Mouse (Mus musculus): ENCODE measurements around the gene Ryr2. TPM values are rescaled to one million over a fixed set of nuclear protein-coding genes. Genes with fewer than 3 reads are reported as not detected.

Gene Ryr2
- polyA plus RNA-seq, 1 experiment from 2014 or later: 0.28 TPM

DNA sequence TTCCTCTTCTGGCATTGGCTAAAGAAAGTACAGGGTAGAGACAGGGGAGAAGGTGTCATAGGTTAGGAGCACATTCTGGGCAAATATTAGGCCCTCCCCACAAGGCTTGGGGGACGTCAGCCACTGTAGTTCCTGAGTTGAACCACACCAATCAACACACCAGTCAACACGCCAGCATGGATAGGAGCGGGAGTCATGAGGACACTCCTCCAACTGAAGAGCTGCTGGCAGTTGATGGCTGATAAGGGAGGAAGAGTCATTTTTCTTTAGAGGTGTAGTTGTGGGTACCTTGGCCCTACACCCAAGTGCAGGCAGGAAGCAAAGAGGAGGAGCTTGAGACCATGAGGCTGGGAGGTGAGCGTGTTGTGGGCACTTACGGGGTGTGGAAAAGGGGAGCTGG is 13.6 kb downstream of the Ryr2 start:
- Histone ChIP-seq H3K4me3 (replicated peaks) (no peak overlapping the region), H3K4me1 (replicated peaks) (no peaks in the 10 kb centered on the region), H3K4me2 (no peak overlapping the region), H3K27me3 (peaks cover under 1% of the 10 kb centered on the region; the same call in 1 of the 2 replicates), H3K9me3 (no peaks in the 10 kb centered on the region), H3K27ac (no peak overlapping the region), H3K9ac (replicated peaks) (no peak overlapping the region), H3K36me3 (no peaks in the 10 kb centered on the region)
- ATAC-seq (ENCODE audit: insufficient number of reproducible peaks, insufficient read depth, low FRiP score, low TSS enrichment, low read depth): no peak
- WGBS: 90% methylated on average over 5 of the region's 5 CpGs

DNA sequence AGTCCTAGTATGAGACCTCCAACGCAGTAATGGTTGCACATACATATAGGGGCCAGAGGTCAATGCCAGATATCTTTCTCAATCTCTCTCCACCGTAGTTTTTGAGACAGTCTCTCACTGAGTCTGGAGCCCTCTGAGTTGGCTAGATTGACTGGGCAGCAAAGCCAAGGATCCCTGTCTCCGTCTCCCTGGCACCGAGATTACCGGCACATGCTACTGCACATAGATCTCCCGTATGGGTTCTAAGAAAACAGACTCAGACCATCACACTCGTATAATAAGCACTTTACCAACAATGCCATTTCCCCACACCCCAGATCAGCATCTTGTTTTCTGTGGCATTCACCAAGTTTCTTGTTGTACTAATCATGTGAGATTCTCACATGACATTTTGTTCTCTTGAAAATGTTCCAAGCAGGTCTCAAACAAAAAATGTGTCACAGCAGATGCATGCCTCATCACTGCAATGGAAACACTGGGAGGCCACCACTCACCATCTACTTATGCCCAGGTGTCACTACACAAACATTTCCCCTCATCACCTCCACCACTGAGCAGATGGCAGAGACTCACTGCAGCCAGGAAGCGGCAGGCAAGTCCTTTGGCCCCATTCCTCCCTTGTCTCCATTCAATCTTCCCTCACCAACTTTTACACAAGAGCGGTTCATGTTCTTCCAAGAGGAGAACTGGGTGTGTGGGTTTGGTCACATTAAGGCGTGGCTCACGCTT is 14.2 kb downstream of the Ryr2 start:
- Histone ChIP-seq H3K9ac (replicated peaks) (no peak overlapping the region), H3K4me1 (replicated peaks) (no peaks in the 10 kb centered on the region), H3K36me3 (no peaks in the 10 kb centered on the region), H3K27ac (no peak overlapping the region), H3K4me3 (replicated peaks) (no peak overlapping the region), H3K4me2 (no peak overlapping the region), H3K27me3 (no peaks in the 10 kb centered on the region; the same call in 1 of the 2 replicates), H3K9me3 (no peaks in the 10 kb centered on the region)
- 91% methylated on average over 11 of the region's 11 CpGs for WGBS
- ATAC-seq (ENCODE audit: insufficient number of reproducible peaks, insufficient read depth, low FRiP score, low TSS enrichment, low read depth): no peak

DNA sequence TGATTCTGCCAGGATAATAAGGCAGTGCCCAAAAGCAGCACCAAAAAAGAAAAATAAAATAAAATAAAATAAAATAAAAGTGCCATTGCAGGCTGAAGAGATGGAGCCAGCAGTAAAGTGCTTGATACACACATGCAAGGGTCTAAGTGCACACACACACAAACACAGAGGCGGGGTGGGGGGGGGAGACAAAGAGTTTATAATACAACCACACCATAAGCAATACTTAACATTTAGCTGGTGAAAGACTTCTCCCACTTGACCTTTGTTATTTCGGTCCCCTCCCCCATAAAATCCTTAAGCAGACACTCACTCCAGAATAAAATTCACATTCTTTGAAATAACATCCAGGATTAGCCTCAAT is 22.7 kb downstream of the Ryr2 start:
- WGBS: 92% methylated on average over 2 of the region's 2 CpGs
- Histone ChIP-seq H3K36me3 (no peaks in the 10 kb centered on the region), H3K9me3 (no peaks in the 10 kb centered on the region), H3K27me3 (no peaks in the 10 kb centered on the region), H3K4me1 (replicated peaks) (peaks cover 8% of the 10 kb centered on the region; the same call in 1 of the 2 replicates), H3K4me3 (replicated peaks) (no peak overlapping the region), H3K4me2 (no peak overlapping the region), H3K27ac (no peak overlapping the region), H3K9ac (replicated peaks) (no peak overlapping the region)
- ATAC-seq (ENCODE audit: insufficient number of reproducible peaks, insufficient read depth, low FRiP score, low TSS enrichment, low read depth): no peak

DNA sequence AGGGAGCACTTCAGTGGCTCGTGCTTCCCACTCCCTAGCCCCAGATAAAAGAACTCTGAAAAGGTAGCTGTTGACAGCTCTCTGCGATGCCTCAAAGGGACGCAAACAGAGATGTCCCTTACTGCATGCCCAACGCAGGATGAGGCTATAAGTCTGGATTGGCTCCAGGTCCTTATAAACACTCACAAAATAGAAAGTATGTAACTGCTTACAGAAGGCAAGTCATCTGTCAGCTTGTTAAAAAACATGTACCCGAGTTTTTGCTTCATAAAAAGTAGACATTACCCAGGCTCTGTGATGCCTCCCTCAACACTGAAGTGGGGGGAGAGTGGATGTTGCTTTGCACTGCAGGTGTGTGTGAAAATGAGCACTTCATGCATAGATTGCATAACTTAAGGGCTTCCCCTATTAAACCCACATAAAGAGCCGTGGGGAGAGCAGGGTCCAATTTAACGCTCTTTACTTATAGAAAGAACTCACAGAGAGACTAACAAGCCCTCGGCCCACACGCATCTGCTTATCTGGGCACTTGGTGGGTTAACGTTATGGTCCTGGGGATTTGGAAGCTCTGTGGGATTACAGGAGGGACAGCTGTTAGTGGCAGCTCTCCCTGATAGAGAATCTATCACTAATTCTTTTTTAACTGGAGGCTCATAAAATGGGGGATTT is 23.2 kb downstream of the Ryr2 start:
- no peak overlapping the region for H3K9ac ChIP-seq (replicated peaks)
- H3K4me3 ChIP-seq (replicated peaks): no peak overlapping the region
- H3K4me1 ChIP-seq (replicated peaks): peaks cover 8% of the 10 kb centered on the region; the same call in 1 of the 2 replicates
- H3K36me3 ChIP-seq: no peaks in the 10 kb centered on the region
- no peak overlapping the region for H3K4me2 ChIP-seq
- H3K27ac ChIP-seq: no peak overlapping the region
- 34% methylated on average over 10 of the region's 10 CpGs for WGBS
- no peaks in the 10 kb centered on the region for H3K9me3 ChIP-seq
- peak; percentile 47; the same call in 1 of the 2 replicates for ATAC-seq (ENCODE audit: insufficient number of reproducible peaks, insufficient read depth, low FRiP score, low TSS enrichment, low read depth)
- H3K27me3 ChIP-seq: no peaks in the 10 kb centered on the region

DNA sequence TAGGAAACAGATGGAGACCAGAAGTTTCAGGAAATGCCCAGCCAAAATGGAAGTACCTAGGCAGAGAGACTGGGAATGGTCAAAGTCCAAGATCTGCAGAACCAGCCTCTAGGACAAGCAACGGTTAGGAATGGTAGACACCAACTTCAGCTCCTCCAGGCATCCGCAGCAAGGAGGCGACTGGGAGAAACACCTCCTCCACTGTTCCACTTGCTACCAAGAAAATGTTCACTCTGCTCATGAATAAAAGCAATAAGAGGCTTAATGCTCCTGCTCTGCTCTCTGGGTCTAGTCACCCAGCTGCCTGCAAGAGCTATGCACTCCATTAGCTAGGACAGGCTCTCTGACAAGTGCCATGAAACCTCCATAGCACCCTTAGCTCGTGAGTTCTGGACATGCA is 26.2 kb downstream of the Ryr2 start:
- no peaks in the 10 kb centered on the region for H3K36me3 ChIP-seq
- no peak for ATAC-seq (ENCODE audit: insufficient number of reproducible peaks, insufficient read depth, low FRiP score, low TSS enrichment, low read depth)
- WGBS: 84% methylated on average over 4 of the region's 4 CpGs
- no peak overlapping the region for H3K27ac ChIP-seq
- no peak overlapping the region for H3K9ac ChIP-seq (replicated peaks)
- H3K4me3 ChIP-seq (replicated peaks): no peak overlapping the region
- no peaks in the 10 kb centered on the region for H3K27me3 ChIP-seq
- peaks cover 8% of the 10 kb centered on the region; the same call in 1 of the 2 replicates for H3K4me1 ChIP-seq (replicated peaks)
- H3K9me3 ChIP-seq: no peaks in the 10 kb centered on the region
- H3K4me2 ChIP-seq: no peak overlapping the region

DNA sequence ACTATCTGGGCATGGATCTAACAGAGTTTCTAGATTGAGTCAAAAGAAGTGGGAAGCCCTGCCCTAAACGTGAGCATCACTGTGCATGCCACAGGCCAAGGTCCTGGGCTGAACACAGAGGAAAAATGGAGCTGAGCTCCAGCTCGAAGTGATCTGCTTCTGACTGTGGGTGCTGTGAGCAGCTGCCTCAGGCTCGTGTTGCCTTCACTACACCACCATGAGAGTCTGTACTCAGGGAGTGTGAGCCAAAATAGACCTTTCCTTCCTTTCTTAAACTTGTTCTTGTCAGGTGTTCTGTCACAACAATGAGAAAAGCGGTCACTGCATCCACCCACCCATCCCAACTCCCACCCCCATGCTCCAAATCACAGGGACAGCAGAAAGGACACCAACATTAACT is 27.2 kb downstream of the Ryr2 start:
- peaks cover 8% of the 10 kb centered on the region; the same call in 1 of the 2 replicates for H3K4me1 ChIP-seq (replicated peaks)
- H3K27ac ChIP-seq: no peak overlapping the region
- H3K9ac ChIP-seq (replicated peaks): no peak overlapping the region
- no peaks in the 10 kb centered on the region for H3K36me3 ChIP-seq
- 85% methylated on average over 4 of the region's 4 CpGs for WGBS
- H3K27me3 ChIP-seq: no peaks in the 10 kb centered on the region
- H3K4me3 ChIP-seq (replicated peaks): no peak overlapping the region
- H3K9me3 ChIP-seq: no peaks in the 10 kb centered on the region
- no peak overlapping the region for H3K4me2 ChIP-seq
- no peak for ATAC-seq (ENCODE audit: insufficient number of reproducible peaks, insufficient read depth, low FRiP score, low TSS enrichment, low read depth)

DNA sequence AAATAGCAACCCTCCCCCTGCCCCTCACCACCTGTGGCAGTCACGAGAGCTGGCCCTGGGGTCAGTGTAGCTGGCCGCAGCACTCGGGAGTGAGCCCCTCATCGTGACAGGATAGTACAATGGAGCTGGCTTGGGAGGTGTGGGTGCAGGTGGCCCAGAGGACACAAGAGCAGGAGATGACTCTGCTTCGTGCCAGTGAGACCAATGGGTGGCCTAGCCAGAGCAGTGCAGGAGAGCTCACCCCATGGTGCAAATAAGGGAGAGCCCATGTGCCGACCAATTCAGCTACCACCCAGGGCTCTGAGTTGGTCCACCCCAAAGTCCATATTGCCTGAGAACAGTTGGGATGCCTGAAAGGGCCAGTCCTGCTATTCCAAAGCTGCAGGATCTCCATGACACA is 31.8 kb downstream of the Ryr2 start:
- Histone ChIP-seq H3K4me1 (replicated peaks) (peaks cover 11% of the 10 kb centered on the region), H3K36me3 (no peaks in the 10 kb centered on the region), H3K9ac (replicated peaks) (no peak overlapping the region), H3K4me3 (replicated peaks) (no peak overlapping the region), H3K27me3 (no peaks in the 10 kb centered on the region), H3K9me3 (no peaks in the 10 kb centered on the region), H3K27ac (no peak overlapping the region), H3K4me2 (no peak overlapping the region)
- no peak; the same call in 1 of the 2 replicates for ATAC-seq (ENCODE audit: insufficient number of reproducible peaks, insufficient read depth, low FRiP score, low TSS enrichment, low read depth)
- WGBS: 87% methylated on average over 6 of the region's 6 CpGs

DNA sequence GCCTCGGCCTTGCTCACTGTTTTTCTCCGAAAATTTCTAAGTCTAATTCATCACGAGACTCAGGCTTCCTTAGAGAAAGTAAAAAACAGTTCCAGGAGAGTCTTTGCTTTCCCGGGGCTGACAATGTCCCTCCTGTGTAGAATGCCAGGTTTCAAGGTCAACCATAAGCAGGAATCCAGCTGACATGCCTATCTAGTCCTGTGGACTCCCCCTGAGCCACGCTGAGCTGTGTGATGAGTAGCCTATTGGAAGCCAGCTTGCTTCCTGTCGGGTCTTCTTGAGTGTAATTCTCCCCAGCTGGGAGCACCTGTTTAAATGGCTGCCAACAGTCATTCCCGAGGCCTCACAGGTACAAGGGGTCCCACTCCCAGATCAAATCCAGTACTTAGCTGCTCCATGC is 34.2 kb downstream of the Ryr2 start:
- Histone ChIP-seq H3K9ac (replicated peaks) (no peak overlapping the region), H3K27ac (no peak overlapping the region), H3K4me3 (replicated peaks) (no peak overlapping the region), H3K4me1 (replicated peaks) (peaks cover 11% of the 10 kb centered on the region), H3K9me3 (no peaks in the 10 kb centered on the region), H3K36me3 (no peaks in the 10 kb centered on the region), H3K27me3 (no peaks in the 10 kb centered on the region), H3K4me2 (no peak overlapping the region)
- WGBS: 56% methylated on average over 7 of the region's 7 CpGs
- ATAC-seq (ENCODE audit: insufficient number of reproducible peaks, insufficient read depth, low FRiP score, low TSS enrichment, low read depth): no peak

DNA sequence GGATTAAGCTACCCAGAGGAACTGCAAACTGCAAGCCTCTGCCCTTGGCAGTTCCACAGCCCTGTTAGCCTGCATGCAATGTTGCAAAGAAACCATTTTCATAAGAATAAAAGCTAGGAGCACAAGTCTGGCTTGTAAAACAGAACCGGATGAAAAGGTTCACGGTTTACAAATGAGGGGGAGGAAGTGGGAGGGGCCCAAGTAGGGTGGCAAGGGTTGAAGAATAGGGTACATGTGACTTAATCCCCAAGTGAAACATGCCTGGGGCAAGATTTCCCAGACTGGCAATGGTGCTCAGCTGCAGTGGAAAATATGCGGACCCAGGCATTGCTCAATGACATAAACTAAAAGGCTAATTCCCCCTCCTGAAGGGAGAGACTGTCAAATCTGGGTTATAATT is 34.6 kb downstream of the Ryr2 start:
- H3K9ac ChIP-seq (replicated peaks): no peak overlapping the region
- H3K4me3 ChIP-seq (replicated peaks): no peak overlapping the region
- no peak overlapping the region for H3K27ac ChIP-seq
- H3K27me3 ChIP-seq: no peaks in the 10 kb centered on the region
- 27% methylated on average over 3 of the region's 3 CpGs for WGBS
- H3K4me1 ChIP-seq (replicated peaks): peaks cover 11% of the 10 kb centered on the region
- H3K36me3 ChIP-seq: no peaks in the 10 kb centered on the region
- H3K4me2 ChIP-seq: no peak overlapping the region
- H3K9me3 ChIP-seq: no peaks in the 10 kb centered on the region
- 0 out of 2 replicates have a peak, but pooled peaks have one; percentile 35 for ATAC-seq (ENCODE audit: insufficient number of reproducible peaks, insufficient read depth, low FRiP score, low TSS enrichment, low read depth)

DNA sequence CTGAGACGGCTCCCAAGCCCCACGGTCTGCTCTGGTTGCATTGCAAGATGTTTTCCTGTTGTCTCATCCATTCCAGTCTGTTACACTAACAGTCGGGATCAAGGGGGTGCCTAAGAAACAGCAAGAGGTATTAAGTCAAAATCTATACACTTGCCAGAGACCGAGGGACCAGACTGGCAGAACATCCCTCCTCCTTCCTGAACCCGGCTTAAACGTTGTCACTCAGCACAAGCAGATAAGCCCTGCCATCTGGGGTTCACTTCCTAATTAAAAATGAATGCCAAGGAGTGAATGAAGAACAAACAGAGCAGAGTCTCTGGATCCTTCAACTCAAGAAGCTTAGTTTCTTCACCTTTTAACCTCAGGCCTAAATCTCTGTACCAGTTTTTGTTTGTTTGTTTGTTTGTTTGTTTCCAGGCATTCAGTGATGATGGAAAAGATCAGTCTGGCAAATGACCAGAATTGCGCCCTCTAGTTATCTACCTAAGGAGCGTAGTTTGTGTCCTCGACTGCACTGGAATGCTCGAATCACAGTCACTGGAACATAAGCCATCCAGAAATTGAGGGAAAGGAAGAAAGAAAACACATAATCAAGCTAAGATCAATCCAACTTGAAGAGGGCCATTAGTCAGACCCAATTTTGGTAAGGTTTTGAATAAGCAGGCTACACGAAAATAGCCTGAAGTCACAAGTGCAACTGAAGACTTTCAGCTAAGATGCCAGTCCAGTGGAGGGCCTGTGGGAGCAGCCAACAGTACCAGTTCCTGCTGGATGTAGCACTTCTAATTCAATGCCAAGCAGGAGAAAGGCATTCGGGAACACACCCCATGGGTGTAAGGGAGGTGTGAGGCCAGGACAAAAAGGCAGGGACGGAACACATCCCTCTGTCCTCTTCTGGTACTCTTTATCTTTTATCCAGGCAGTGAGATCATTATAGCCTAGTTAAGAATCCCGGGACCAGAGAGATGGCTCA is 36.3 kb downstream of the Ryr2 start:
- Histone ChIP-seq H3K27me3 (no peaks in the 10 kb centered on the region), H3K27ac (no peak overlapping the region), H3K4me3 (replicated peaks) (no peak overlapping the region), H3K4me2 (no peak overlapping the region), H3K9me3 (no peaks in the 10 kb centered on the region), H3K4me1 (replicated peaks) (peaks cover 11% of the 10 kb centered on the region), H3K9ac (replicated peaks) (no peak overlapping the region), H3K36me3 (no peaks in the 10 kb centered on the region)
- WGBS: 79% methylated on average over 14 of the region's 14 CpGs
- no peak for ATAC-seq (ENCODE audit: insufficient number of reproducible peaks, insufficient read depth, low FRiP score, low TSS enrichment, low read depth)

DNA sequence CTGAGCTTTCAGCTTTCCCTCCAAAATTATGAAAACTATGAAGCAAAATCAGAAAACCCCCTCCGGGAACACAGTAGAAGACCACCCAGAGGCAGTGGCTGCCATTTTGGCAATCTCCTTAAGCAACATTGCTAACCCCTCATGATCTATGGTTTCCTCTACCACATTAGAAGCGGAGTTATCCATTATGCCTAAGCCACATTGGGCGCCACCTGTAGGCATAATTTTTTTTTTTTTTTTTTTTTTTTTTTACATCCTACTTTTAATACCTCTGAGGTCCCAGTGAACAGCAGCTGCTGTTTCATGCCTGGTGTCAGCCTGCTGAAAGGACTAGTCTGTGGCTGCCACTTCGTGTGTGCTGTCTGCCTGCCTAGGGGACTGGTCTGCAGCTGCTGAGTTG is 42.2 kb downstream of the Ryr2 start:
- WGBS: 85% methylated on average over 4 of the region's 4 CpGs
- ATAC-seq (ENCODE audit: insufficient number of reproducible peaks, insufficient read depth, low FRiP score, low TSS enrichment, low read depth): no peak
- H3K9me3 ChIP-seq: no peaks in the 10 kb centered on the region
- no peak overlapping the region for H3K4me3 ChIP-seq (replicated peaks)
- no peaks in the 10 kb centered on the region for H3K4me1 ChIP-seq (replicated peaks)
- H3K27ac ChIP-seq: no peak overlapping the region
- H3K27me3 ChIP-seq: no peaks in the 10 kb centered on the region
- no peaks in the 10 kb centered on the region for H3K36me3 ChIP-seq
- H3K4me2 ChIP-seq: no peak overlapping the region
- H3K9ac ChIP-seq (replicated peaks): no peak overlapping the region
